Comparison of ENCODE assay signal across 8 mouse cellular contexts in the genomic region with DNA sequence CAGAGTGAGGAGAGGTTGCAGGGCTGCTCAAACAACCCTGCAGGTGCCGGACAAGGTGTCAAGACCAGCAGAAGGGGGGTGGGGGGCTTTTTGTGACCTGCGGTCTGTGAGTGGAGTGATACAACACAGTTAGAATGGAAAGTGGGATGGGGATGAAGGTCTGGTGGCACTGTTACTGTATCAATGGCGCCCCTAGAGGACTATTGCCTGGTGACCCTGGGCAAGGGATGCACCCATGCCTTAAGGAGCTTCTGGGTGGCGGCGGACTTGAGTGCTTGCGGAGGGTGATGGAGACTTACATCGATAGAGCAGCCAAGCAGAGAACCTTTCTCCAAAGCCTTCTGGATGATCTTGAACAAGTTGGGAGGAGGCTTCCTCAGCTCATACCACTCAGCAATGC. TPM values are rescaled to one million over a fixed set of nuclear protein-coding genes. Genes with fewer than 3 reads are reported as not detected.
A peak's percentile ranks its signal among the peaks of the same experiment; 100 is the strongest.
DNase-seq lines count a peak whose midpoint lies in the region; ATAC-seq lines count a peak whose summit lies in the region.

No protein-coding gene starts in this region.

- peaks cover 44% of the 10 kb centered on the region for H3K36me3 ChIP-seq in heart, embryonic 15.5 days
- H3K36me3 ChIP-seq in limb, embryonic 13.5 days = peaks cover 66% of the 10 kb centered on the region

- H3K9me3 ChIP-seq in heart, embryonic 15.5 days (replicated peaks) = no peaks in the 10 kb centered on the region
- no peaks in the 10 kb centered on the region for H3K9me3 ChIP-seq in limb, embryonic 13.5 days

- H3K9ac ChIP-seq in heart, embryonic 15.5 days = no peak overlapping the region
- no peak overlapping the region for H3K9ac ChIP-seq in limb, embryonic 13.5 days

- H3K27ac ChIP-seq in heart, embryonic 15.5 days = peak overlapping the region; percentile 72
- H3K27ac ChIP-seq in brown adipose tissue, adult 24 weeks (replicated peaks; ENCODE audit: low read depth, low read length) = 0 out of 2 replicates have a peak overlapping the region, but pooled peaks have one; percentile 4
- H3K27ac ChIP-seq in limb, embryonic 13.5 days = no peak overlapping the region

- 75% methylated on average over 7 of the region's 7 CpGs for WGBS in heart, embryonic 15.5 days
- 74% methylated on average over 7 of the region's 7 CpGs for WGBS in limb, embryonic 13.5 days

- no peak overlapping the region for H3K4me3 ChIP-seq in heart, embryonic 15.5 days
- no peak overlapping the region for H3K4me3 ChIP-seq in brown adipose tissue, adult 24 weeks (ENCODE audit: insufficient read depth, low read depth, low read length)
- H3K4me3 ChIP-seq in limb, embryonic 13.5 days = no peak overlapping the region

- no peak for DNase-seq in heart, postnatal 10 days
- DNase-seq in 3T3-L1 (ENCODE audit: low read depth, low spot score) = peak; percentile 40
- no peak for DNase-seq in T-cell, adult 2 months (ENCODE audit: low spot score)
- no peak for DNase-seq in right cerebral cortex, postnatal 25 days
- DNase-seq in testis, postnatal 10 days (ENCODE audit: low spot score) = no peak

- no peak overlapping the region for H3K4me2 ChIP-seq in heart, embryonic 15.5 days
- peak overlapping the region; percentile 59; the same call in 1 of the 2 replicates for H3K4me2 ChIP-seq in limb, embryonic 13.5 days (replicated peaks)

- no peak for ATAC-seq in heart, embryonic 15.5 days (replicated peaks; ENCODE audit: insufficient number of reproducible peaks, insufficient read depth, low FRiP score, low read depth)
- no peak for ATAC-seq in limb, embryonic 13.5 days (ENCODE audit: low FRiP score, low read depth)

- intact Hi-C loops in heart, postnatal 10 days (cut with DNase I) = loop anchor here (1.0 kb wide), 2 partner anchors 16 to 27 kb away; partner anchors contain the start of gene Capn2

- peaks cover 20% of the 10 kb centered on the region for H3K4me1 ChIP-seq in heart, embryonic 15.5 days (replicated peaks)
- peaks cover 26% of the 10 kb centered on the region for H3K4me1 ChIP-seq in brown adipose tissue, adult 24 weeks (ENCODE audit: control insufficient read depth, insufficient read depth, insufficient read length, low read length)
- H3K4me1 ChIP-seq in limb, embryonic 13.5 days = peaks cover 17% of the 10 kb centered on the region

- H3K27me3 ChIP-seq in heart, embryonic 15.5 days = no peaks in the 10 kb centered on the region
- H3K27me3 ChIP-seq in limb, embryonic 13.5 days = no peaks in the 10 kb centered on the region

RNA-seq across cellular contexts. Expression of gene Capn2, which starts 26.8 kb away (rescaled TPM):
- 84.9 and 94.3 TPM in 2 replicates for polyA plus RNA-seq in heart, embryonic 15.5 days (2015; fragmentation: Nextera tagmentation; extraction: Ambion mirVana)
- total RNA-seq in heart, postnatal 10 days (2021) = 10 to 100 TPM; 87.8 to 91.2 TPM
- 108 and 113 TPM in 2 replicates for polyA plus RNA-seq in brown adipose tissue, adult 24 weeks (2012; ENCODE audit: insufficient read depth, insufficient read length, missing spikeins)
- polyA plus RNA-seq in limb, embryonic 13.5 days (2015; fragmentation: Nextera tagmentation; extraction: Ambion mirVana) = 138 and 148 TPM in 2 replicates
